Mouse (Mus musculus) T-helper 17 cell (primary cell): ENCODE measurements around the gene Ypel2.

ENCODE experiments used
- in situ Hi-C, 2 experiments: fragments of 300-600 bp; cut with MboI, MseI; formaldehyde crosslinking; loops; 1 replicate in 1 of 2; 2 replicates in 1 of 2; pipeline ENCODE4 v1.15.1; 2025; ENCODE audit warnings: high pct_unique_total_duplicates in 2 of 2

Gene Ypel2

GRCm38 (mm10) chr11:86905261-86905660 lies 88.2 kb downstream of the Ypel2 start:
- in situ Hi-C loops, result no loop called here

- in situ Hi-C loops, result loop anchor here in 1 of 2 experiments (5.0 kb wide), 1 partner anchor 93 kb away; no protein-coding TSS in a partner anchor
Measured at GRCm38 (mm10) chr11:86904706-86905105, 88.8 kb downstream of the Ypel2 start.

GRCm38 (mm10) chr11:86898367-86898766 lies 95.1 kb downstream of the Ypel2 start:
- in situ Hi-C loops, result no loop called here

- in situ Hi-C loops, result no loop called here
Measured at GRCm38 (mm10) chr11:86895567-86895966, 97.9 kb downstream of the Ypel2 start.

DNA sequence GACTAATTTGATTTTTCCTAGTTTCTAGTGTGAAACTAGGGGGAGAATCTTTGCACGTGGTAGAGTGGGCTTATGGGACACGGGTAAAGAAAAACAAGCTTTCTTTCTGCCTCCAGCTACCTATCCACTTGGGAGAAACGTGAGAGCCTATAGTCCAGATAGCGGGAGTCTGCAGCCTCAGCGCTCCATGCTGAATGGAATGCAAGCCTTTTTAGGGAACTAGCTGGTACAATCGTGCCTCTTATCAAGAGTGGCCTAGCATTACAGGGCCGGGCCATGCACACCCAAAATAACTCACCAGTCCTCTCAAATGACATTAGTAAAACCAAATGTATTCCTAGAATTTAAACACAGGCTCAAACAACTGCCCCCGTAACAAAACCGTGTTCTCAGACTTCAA lies 98.4 kb downstream of the Ypel2 start:
- in situ Hi-C loops, result no loop called here

GRCm38 (mm10) chr11:86894171-86894577 lies 99.3 kb downstream of the Ypel2 start:
- in situ Hi-C loops, result no loop called here

DNA sequence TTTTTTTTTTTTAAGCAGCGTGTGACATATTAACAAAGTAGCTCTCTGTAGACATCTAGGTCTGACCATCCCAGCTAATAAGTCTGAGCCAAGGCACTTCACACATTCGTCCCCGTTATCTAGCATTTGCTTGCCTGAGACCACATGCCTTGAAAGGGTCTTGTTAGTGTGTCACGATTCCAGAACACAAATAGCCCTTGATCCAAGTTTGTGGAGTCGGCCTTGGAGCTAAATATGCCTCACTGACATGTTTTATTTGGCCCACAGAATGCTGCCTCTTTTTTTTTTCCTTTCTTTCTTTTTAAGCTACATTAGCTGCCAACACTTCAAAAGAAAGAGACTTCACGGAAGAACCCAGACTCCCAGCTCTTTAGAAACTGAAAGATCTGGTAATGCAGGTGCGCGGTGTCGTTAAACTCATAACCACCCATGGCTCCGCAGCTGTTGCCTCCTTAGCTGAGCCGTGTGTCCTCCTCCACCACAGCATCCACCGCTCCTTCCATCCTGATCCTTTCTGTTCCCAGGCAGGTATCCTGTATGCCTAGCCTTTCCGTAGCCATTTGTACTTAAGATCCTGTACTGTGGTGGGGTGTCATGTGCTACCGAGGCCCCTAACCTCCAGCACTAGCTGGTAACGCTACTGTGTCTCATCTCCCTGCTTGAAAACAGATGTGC lies 100.4 kb downstream of the Ypel2 start:
- in situ Hi-C loops, result no loop called here
